Mouse (Mus musculus): ENCODE measurements around the gene Cdk11b.
"Not testable (repeated sequence)": the region's sequence is repeated elsewhere in the genome, so short reads cannot be mapped to it uniquely, and the experiment has no call there.

- not testable (repeated sequence) for TF ChIP-seq CTCF (IDR thresholded peaks at IDR 0.05; ENCODE audit: low read depth, low read length); POLR2A (IDR thresholded peaks at IDR 0.05; ENCODE audit: insufficient read depth, low read length); EP300 (IDR thresholded peaks at IDR 0.05; ENCODE audit: insufficient read depth, low read depth, low read length)
These were observed 59.1 kb downstream of the Cdk11b start for GRCm38 (mm10) chr4:155683670-155684277.
